Mouse (Mus musculus) central nervous system, embryonic 14 days (tissue): ENCODE data around the gene Il10ra. TPM values are rescaled to one million over a fixed set of nuclear protein-coding genes. Genes with fewer than 3 reads are reported as not detected.

Experiments
- polyA plus RNA-seq: library from polyadenylated mRNA; depleted of rRNA; stranded (reverse); fragments of >200 nt; gene quantifications from 2 replicates; pipeline ENCODE4 v1.2.3, GENCODE M21; 2012; rRNA removed

Il10ra gene
- 0.90 and 1.1 TPM in 2 replicates for polyA plus RNA-seq

DNA sequence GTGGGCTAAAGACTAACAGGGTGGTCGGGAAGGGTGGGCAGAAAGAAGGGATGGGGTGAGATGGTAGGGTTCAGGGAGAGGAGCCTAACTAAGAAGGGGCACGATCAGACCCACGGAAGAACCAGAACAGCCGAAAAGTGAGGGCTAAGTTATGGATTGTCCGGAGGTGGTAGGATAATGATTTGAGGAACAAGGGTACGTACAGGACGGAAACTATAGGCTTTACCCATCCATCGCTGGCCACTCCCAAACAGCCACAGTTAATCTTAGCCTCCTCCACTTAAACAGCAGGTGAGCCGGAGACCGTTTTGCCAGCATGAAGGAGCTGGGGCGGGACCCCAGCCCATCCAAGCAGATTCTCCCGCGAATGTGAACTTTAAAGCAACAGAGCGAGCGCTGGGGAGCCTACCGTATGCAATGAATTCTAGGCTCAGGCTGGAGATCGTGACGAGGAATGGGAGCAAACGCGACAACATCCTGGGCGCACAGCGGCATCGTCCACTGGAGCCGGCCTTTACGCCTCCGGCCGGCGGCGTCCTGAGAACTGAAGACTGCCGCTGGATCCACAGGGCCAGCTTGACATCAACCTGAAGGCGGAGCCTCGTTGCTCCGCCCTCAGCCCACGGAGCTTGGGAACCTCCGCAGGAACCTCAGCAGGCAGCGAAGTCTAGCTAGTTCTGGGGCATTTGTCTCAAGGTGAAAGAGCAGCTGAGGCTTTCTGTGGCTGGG is at the start of gene Il10ra:
Gene Il10ra (minus strand): TSS at position 553 of the 729 bp plus-strand sequence.

Other genes with a start within 250 kb of the Il10ra start
- 0.91 and 4.2 TPM in 2 replicates for gene Mpzl2, start 229.3 kb downstream of the Il10ra start, polyA plus RNA-seq
- gene Mpzl3, start 214.0 kb downstream of the Il10ra start, polyA plus RNA-seq = 1.0 and 1.3 TPM in 2 replicates
- 0.09 and 0.11 TPM in 2 replicates for gene Jaml, start 190.0 kb downstream of the Il10ra start, polyA plus RNA-seq
- gene Scn2b, start 151.4 kb downstream of the Il10ra start, polyA plus RNA-seq = 7.0 and 7.8 TPM in 2 replicates
- 0.17 and 0.30 TPM in 2 replicates for gene Scn4b, start 130.8 kb downstream of the Il10ra start, polyA plus RNA-seq
- gene BC049352, start 87.1 kb downstream of the Il10ra start, polyA plus RNA-seq = 0.06 and 0.11 TPM in 2 replicates
- 0.18 TPM in 1 of 2 replicates, not detected in the other for gene Tmprss4, start 65.1 kb downstream of the Il10ra start, polyA plus RNA-seq
- 0.02 and 0.14 TPM in 2 replicates for gene Tmprss13, start 50.0 kb upstream of the Il10ra start, polyA plus RNA-seq
- gene Fxyd6, start 101.0 kb upstream of the Il10ra start, polyA plus RNA-seq = 274 and 279 TPM in 2 replicates
- 9.3 and 9.8 TPM in 2 replicates for gene Fxyd2, start 130.5 kb upstream of the Il10ra start, polyA plus RNA-seq
- 23.3 and 26.7 TPM in 2 replicates for gene Dscaml1, start 157.5 kb upstream of the Il10ra start, polyA plus RNA-seq